Mouse (Mus musculus) cerebellum, adult 2 months (tissue): ENCODE results near the gene 1700025G04Rik. TPM values are rescaled to one million over a fixed set of nuclear protein-coding genes. Genes with fewer than 3 reads are reported as not detected.

ENCODE experiments used
- DNase-seq, 2 experiments: peaks; one replicate each; pipeline ENCODE4 v3.0.0; 2021
- H3K27ac ChIP-seq: fragments of 200-500 bp; 2 replicates; pipeline ENCODE4 v1.5.1; 2012; ENCODE audit warnings: low read length, control low read depth, inconsistent platforms; ENCODE audit not compliant: insufficient read depth
- H3K27me3 ChIP-seq: fragments of 200-500 bp; 2 replicates; pipeline ENCODE4 v1.6.1; 2012; ENCODE audit warnings: inconsistent platforms, mild to moderate bottlenecking, low read length, moderate library complexity; ENCODE audit not compliant: control insufficient read depth, insufficient read depth
- H3K4me1 ChIP-seq: fragments of 200-500 bp; 2 replicates; pipeline ENCODE4 v1.6.1; 2011; ENCODE audit warnings: low read length; ENCODE audit not compliant: control insufficient read depth, insufficient read depth
- H3K4me3 ChIP-seq: fragments of 200-500 bp; replicated peaks from 2 replicates; pipeline ENCODE3; 2011; ENCODE audit warnings: mild to moderate bottlenecking, low read depth, low read length, control low read depth; ENCODE audit not compliant: insufficient read depth
- CTCF ChIP-seq: fragments of 200-500 bp; IDR thresholded peaks from 2 replicates; pipeline ENCODE4 v1.5.1; 2011; ENCODE audit warnings: low read depth, mild to moderate bottlenecking, control low read depth, low read length, moderate library complexity, borderline replicate concordance; ENCODE audit not compliant: insufficient read depth
- POLR2A ChIP-seq: fragments of 200-500 bp; IDR thresholded peaks from 2 replicates; pipeline ENCODE4 v1.6.1; 2011; ENCODE audit warnings: low read length, control low read depth, borderline replicate concordance; ENCODE audit not compliant: insufficient read depth
- WGBS: fragments of 180-500 bp; shearing (Covaris S2); methylation state at CpG from one replicate; pipeline ENCODE4 v1.1.7; 2018; 5-methylcytosine and 5-hydroxymethylcytosine counted together
- polyA plus RNA-seq: library from polyadenylated mRNA; depleted of rRNA; stranded (reverse); fragments of >200 nt; gene quantifications from 2 replicates; pipeline ENCODE4 v1.2.3, GENCODE M21; 2012

Gene 1700025G04Rik
- polyA plus RNA-seq, 1 experiment, result 27.9 TPM

- DNase-seq, result no peak
- Histone ChIP-seq H3K4me1 (peaks cover 34% of the 10 kb centered on the region), H3K4me3 (no peak overlapping the region), H3K27me3 (no peaks in the 10 kb centered on the region; the same call in 1 of the 2 replicates), H3K27ac (peak overlapping the region; percentile 78)
- whole genome bisulfite sequencing, result 66% methylated on average over 8 of the region's 8 CpGs
- TF ChIP-seq POLR2A (no peak), CTCF (no peak)
Observed at GRCm38 (mm10) chr1:151998721-151999206, 91.2 kb downstream of the 1700025G04Rik start.

GRCm38 (mm10) chr1:151997591-151997990 is 92.3 kb downstream of the 1700025G04Rik start:
- 89% methylated on average over 7 of the region's 7 CpGs for WGBS
- DNase-seq, result no peak
- Histone ChIP-seq H3K4me3 (no peak overlapping the region), H3K4me1 (peaks cover 39% of the 10 kb centered on the region), H3K27me3 (no peaks in the 10 kb centered on the region), H3K27ac (no peak overlapping the region)
- TF ChIP-seq CTCF, result no peak
- TF ChIP-seq POLR2A, result no peak

- WGBS, result 75% methylated on average over 10 of the region's 10 CpGs
- Histone ChIP-seq H3K4me3 (no peak overlapping the region), H3K27ac (peak overlapping the region; percentile 11; the same call in 1 of the 2 replicates), H3K27me3 (no peaks in the 10 kb centered on the region), H3K4me1 (peaks cover 38% of the 10 kb centered on the region)
- no peak for DNase-seq
- TF ChIP-seq POLR2A (no peak), CTCF (no peak)
Observed at GRCm38 (mm10) chr1:151995948-151996697, 93.8 kb downstream of the 1700025G04Rik start.

GRCm38 (mm10) chr1:151994271-151994670 is 95.7 kb downstream of the 1700025G04Rik start:
- Histone ChIP-seq H3K27me3 (no peaks in the 10 kb centered on the region), H3K4me1 (peaks cover 36% of the 10 kb centered on the region), H3K27ac (peak overlapping the region; percentile 52; the same call in 1 of the 2 replicates), H3K4me3 (no peak overlapping the region)
- peak; percentile 72 to 85 for DNase-seq
- 12% methylated on average over 6 of the region's 6 CpGs for WGBS
- no peak for TF ChIP-seq CTCF
- no peak for TF ChIP-seq POLR2A

GRCm38 (mm10) chr1:151991505-151991904 is 98.4 kb downstream of the 1700025G04Rik start:
- no peak for DNase-seq
- WGBS, result 98% methylated on average over 4 of the region's 4 CpGs
- Histone ChIP-seq H3K27ac (no peak overlapping the region), H3K27me3 (no peaks in the 10 kb centered on the region), H3K4me3 (no peak overlapping the region), H3K4me1 (peaks cover 47% of the 10 kb centered on the region)
- TF ChIP-seq POLR2A, result no peak
- peak; percentile 22; the same call in 1 of the 2 replicates for TF ChIP-seq CTCF

- Histone ChIP-seq H3K27me3 (no peaks in the 10 kb centered on the region), H3K27ac (no peak overlapping the region), H3K4me3 (no peak overlapping the region), H3K4me1 (peaks cover 48% of the 10 kb centered on the region)
- 74% methylated on average over 4 of the region's 4 CpGs for WGBS
- no peak for DNase-seq
- no peak for TF ChIP-seq POLR2A
- no peak for TF ChIP-seq CTCF
Observed at GRCm38 (mm10) chr1:151990615-151991014, 99.3 kb downstream of the 1700025G04Rik start.

GRCm38 (mm10) chr1:151988713-151989112 is 101.2 kb downstream of the 1700025G04Rik start:
- TF ChIP-seq CTCF (no peak), POLR2A (no peak)
- H3K4me3 ChIP-seq, result no peak overlapping the region

GRCm38 (mm10) chr1:151988066-151988465 is 101.9 kb downstream of the 1700025G04Rik start:
- peak overlapping the region; percentile 71 for H3K27ac ChIP-seq
- TF ChIP-seq CTCF (no peak), POLR2A (no peak)
- 43% methylated on average over 8 of the region's 8 CpGs for WGBS
- no peaks in the 10 kb centered on the region for H3K27me3 ChIP-seq
- H3K4me3 ChIP-seq, result no peak overlapping the region
- peaks cover 49% of the 10 kb centered on the region for H3K4me1 ChIP-seq
- peak; percentile 75 to 86 for DNase-seq

More at GRCm38 (mm10) chr1:151988713-151989112, 101.2 kb downstream of the 1700025G04Rik start:
- 82% methylated on average over 7 of the region's 7 CpGs for WGBS
- no peak for DNase-seq
- Histone ChIP-seq H3K27me3 (no peaks in the 10 kb centered on the region), H3K27ac (peak overlapping the region; percentile 63), H3K4me1 (peaks cover 47% of the 10 kb centered on the region)
